16 mouse cellular contexts compared by ENCODE assay signal in the genomic region with DNA sequence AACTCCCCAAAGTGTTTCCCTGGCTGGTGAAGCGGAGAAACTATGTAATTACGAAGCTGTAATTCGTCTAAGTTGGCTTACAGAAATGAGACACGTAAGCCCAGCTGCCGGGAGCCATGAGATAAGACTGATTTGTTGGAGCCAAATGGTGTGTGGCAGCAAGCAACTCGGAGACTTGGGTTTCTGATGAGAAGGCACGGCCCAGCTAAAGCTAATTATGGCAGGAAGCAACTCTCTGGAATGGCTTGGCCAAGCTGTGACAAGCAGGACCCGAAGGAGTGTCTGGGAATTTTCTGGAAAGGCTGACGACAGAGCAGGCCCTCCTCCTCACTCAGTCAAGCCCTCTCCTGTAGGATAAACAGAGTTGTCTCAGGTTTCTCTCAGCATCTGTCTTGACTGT. TPM values are rescaled to one million over a fixed set of nuclear protein-coding genes. Genes with fewer than 3 reads are reported as not detected.
DNase-seq lines count a peak whose midpoint lies in the region; ATAC-seq and TF ChIP-seq lines count a peak whose summit lies in the region.
"Had no signal": no experiment of that assay in that cellular context is flagged by ENCODE, and none has a peak within 500 bp of the region (broad histone marks: within the 10 kb centered on the region; RNA-seq: fewer than 3 reads in every experiment).

No protein-coding gene starts in this region.

- peaks cover 8% of the 10 kb centered on the region for H3K4me1 ChIP-seq in ES-Bruce4 (ENCODE audit: control insufficient read depth, insufficient read depth, low read length)

- H3K9me3 ChIP-seq in ES-Bruce4 (replicated peaks; ENCODE audit: control insufficient read depth, insufficient read depth, low read length, poor library complexity, severe bottlenecking), result no peaks in the 10 kb centered on the region

- H3K27ac ChIP-seq in ES-Bruce4 (ENCODE audit: insufficient read depth, low read length), result 0 out of 2 replicates have a peak overlapping the region, but pooled peaks have one; percentile 12

- no peak for TF ChIP-seq EP300 in ES-Bruce4 (IDR thresholded peaks at IDR 0.05; ENCODE audit: insufficient read depth, low read depth, low read length)

- H3K4me3 ChIP-seq in ES-Bruce4 (ENCODE audit: low read depth, low read length), result no peak overlapping the region
- H3K4me3 ChIP-seq: erythroblast, embryonic 14.5 days had no signal

- intact Hi-C loops in heart, postnatal 10 days (cut with DNase I), result no loop called here

- no peak for DNase-seq in frontal cortex, postnatal 10 days (ENCODE audit: low spot score in 2 of 2)
- DNase-seq in gastrocnemius, postnatal 10 days, result peak; percentile 21
- peak; percentile 62 to 63 for DNase-seq in heart, postnatal 10 days
- DNase-seq in liver, result no peak
- DNase-seq in right cerebral cortex, postnatal 14 days, result no peak
- no peak for DNase-seq in thymus, postnatal 25 days
- DNase-seq: adrenal gland, postnatal 25 days; cerebellum, adult 8-10 months; lung, adult 2 months; thymus, postnatal 4 days had no signal

- no peak for TF ChIP-seq POLR2A in ES-Bruce4 (IDR thresholded peaks at IDR 0.05; ENCODE audit: insufficient read depth, low read length)

- no peak for TF ChIP-seq CTCF in ES-Bruce4 (IDR thresholded peaks at IDR 0.05; ENCODE audit: low read depth, low read length)

- ATAC-seq in frontal cortex, adult (ENCODE audit: low TSS enrichment), result peak; percentile 27
- ATAC-seq: intestine, postnatal 0 days had no signal

- H3K9ac ChIP-seq in ES-Bruce4 (ENCODE audit: low read depth, poor library complexity, severe bottlenecking), result no peak overlapping the region

- H3K27me3 ChIP-seq in ES-Bruce4 (ENCODE audit: control insufficient read depth, insufficient read depth, low read length, poor library complexity, severe bottlenecking), result no peaks in the 10 kb centered on the region; the same call in 1 of the 2 replicates

- no peaks in the 10 kb centered on the region for H3K36me3 ChIP-seq in ES-Bruce4 (ENCODE audit: control insufficient read depth, insufficient read depth, low read length, poor library complexity, severe bottlenecking)

RNA-seq across cellular contexts. Expression of a gene that starts 33.3 kb away (rescaled TPM):
- polyA plus RNA-seq in ES-Bruce4 (2011; ENCODE audit: insufficient read depth, insufficient read length, low read depth, missing spikeins), result not detected in 2 replicates
- under 1 TPM; 0.81 to 0.96 TPM for total RNA-seq in gastrocnemius, postnatal 10 days (2021)
- total RNA-seq in heart, postnatal 10 days (2021), result under 1 TPM in 1 of 2 experiments, not detected in 1; 0.45 TPM
- total RNA-seq: adrenal gland, postnatal 25 days; left cerebral cortex, adult 8-10 months; midbrain, postnatal 0 days had no signal
- polyA plus RNA-seq: erythroblast, embryonic 14.5 days had no signal

Comparison
In these comparisons a context has a peak if more than half of its experiments do, and no peak if none do; other contexts are left out.
1. DNase-seq: peak in gastrocnemius, postnatal 10 days (single experiment) and heart, postnatal 10 days (2 of 2); none in frontal cortex, postnatal 10 days (0 of 2), liver (single experiment), right cerebral cortex, postnatal 14 days (single experiment) and thymus, postnatal 25 days (single experiment).